10 mouse cellular contexts compared by ENCODE assay signal in the genomic region with DNA sequence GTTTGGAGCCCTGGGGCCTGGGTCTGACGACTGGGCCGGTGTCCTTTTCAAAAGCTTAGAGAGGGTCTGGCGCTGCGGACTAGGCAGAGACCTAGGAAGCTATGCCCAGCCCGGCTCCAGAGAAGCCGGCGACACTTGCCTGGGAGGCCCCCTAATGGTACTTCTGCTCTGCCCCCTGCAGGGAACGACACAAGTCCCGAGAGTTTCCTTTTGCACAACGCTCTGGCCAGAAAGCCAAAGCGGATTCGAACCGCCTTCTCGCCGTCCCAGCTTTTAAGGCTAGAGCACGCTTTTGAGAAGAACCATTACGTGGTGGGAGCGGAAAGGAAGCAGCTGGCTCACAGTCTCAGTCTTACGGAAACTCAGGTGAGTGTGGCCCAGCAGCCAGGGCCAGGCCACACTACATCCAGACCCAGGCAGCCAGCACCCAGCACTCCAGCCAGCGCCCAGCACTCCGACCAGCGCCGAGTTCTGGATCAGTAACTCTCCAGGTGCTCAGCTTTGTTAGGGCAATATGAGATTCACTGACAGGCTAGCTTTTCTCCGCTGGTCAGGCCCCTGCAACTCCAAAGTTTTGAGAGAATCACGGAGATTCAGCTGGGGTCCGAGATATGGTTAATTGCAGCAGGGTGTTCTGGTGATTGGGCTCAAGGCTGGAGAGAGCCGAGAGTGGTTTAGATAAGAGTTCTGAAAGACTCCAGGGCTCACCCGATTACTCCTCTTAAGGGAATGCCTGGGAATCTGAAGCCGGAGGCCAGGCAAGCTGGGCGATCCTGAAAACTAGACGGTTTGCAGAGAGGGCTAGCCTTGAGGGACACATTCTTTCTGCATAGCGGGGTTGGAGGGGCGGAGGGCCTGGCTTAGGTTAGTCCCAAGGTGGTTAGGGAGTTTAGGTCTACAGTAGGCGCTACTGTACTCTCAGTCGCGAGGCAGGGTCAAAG. TPM values are rescaled to one million over a fixed set of nuclear protein-coding genes. Genes with fewer than 3 reads are reported as not detected.
DNase-seq lines count a peak whose midpoint lies in the region; ATAC-seq and TF ChIP-seq lines count a peak whose summit lies in the region.
"Had no signal": no experiment of that assay in that cellular context is flagged by ENCODE, and none has a peak within 500 bp of the region (broad histone marks: within the 10 kb centered on the region; RNA-seq: fewer than 3 reads in every experiment).

No protein-coding gene starts in this region.

- no peak for ATAC-seq in lung, embryonic 14.5 days (ENCODE audit: insufficient read depth)
- ATAC-seq in neural tube, embryonic 11.5 days (ENCODE audit: insufficient read depth, low FRiP score, low TSS enrichment) = no peak

- peak; percentile 21 for DNase-seq in lung, embryonic 14.5 days
- DNase-seq in lung, postnatal 4 days = no peak
- DNase-seq in kidney, postnatal 10 days = peak; percentile 59
- DNase-seq in neural tube, embryonic 11.5 days (ENCODE audit: low spot score) = peak; percentile 57
- no peak for DNase-seq in adrenal gland, postnatal 10 days
- no peak for DNase-seq in yolk sac, embryonic 10.5 days (ENCODE audit: low spot score)
- no peak for DNase-seq in adrenal gland, postnatal 36 days
- DNase-seq: lung, postnatal 10 days had no signal

- H3K36me3 ChIP-seq in lung, embryonic 14.5 days (ENCODE audit: insufficient read depth) = no peaks in the 10 kb centered on the region
- no peaks in the 10 kb centered on the region for H3K36me3 ChIP-seq in neural tube, embryonic 11.5 days (ENCODE audit: control insufficient read depth, insufficient read depth, low read length)

- H3K9me3 ChIP-seq in lung, embryonic 14.5 days (ENCODE audit: low read depth, low read length) = no peaks in the 10 kb centered on the region
- H3K9me3 ChIP-seq in neural tube, embryonic 11.5 days (ENCODE audit: control insufficient read depth, low read length) = no peaks in the 10 kb centered on the region

- H3K4me2 ChIP-seq in lung, embryonic 14.5 days = no peak overlapping the region
- H3K4me2 ChIP-seq in neural tube, embryonic 11.5 days (ENCODE audit: low read depth) = no peak overlapping the region

- no peak overlapping the region for H3K27ac ChIP-seq in lung, embryonic 14.5 days (ENCODE audit: low read depth)
- H3K27ac ChIP-seq in embryonic fibroblast, embryonic 13.5 days (ENCODE audit: insufficient read depth, low read length) = peak overlapping the region; percentile 14; the same call in 1 of the 2 replicates
- H3K27ac ChIP-seq in neural tube, embryonic 11.5 days (ENCODE audit: low read depth, low read length) = no peak overlapping the region

- TF ChIP-seq POLR2A in embryonic fibroblast, embryonic 13.5 days (IDR thresholded peaks at IDR 0.05; ENCODE audit: low read depth, low read length) = no peak

- 2% methylated on average over 36 of the region's 36 CpGs for WGBS in lung, embryonic 14.5 days
- WGBS in neural tube, embryonic 11.5 days = under 1% methylated on average over 36 of the region's 36 CpGs

- H3K4me3 ChIP-seq in lung, embryonic 14.5 days (ENCODE audit: low read depth, low read length) = no peak overlapping the region
- peak overlapping the region; percentile 76 for H3K4me3 ChIP-seq in embryonic fibroblast, embryonic 13.5 days (ENCODE audit: insufficient read depth, low read length)
- H3K4me3 ChIP-seq in neural tube, embryonic 11.5 days (ENCODE audit: low read depth, low read length) = 0 out of 2 replicates have a peak overlapping the region, but pooled peaks have one; percentile 9

- no peak for TF ChIP-seq CTCF in lung, embryonic 14.5 days (IDR thresholded peaks at IDR 0.05; ENCODE audit: low read depth)
- no peak for TF ChIP-seq CTCF in embryonic fibroblast, embryonic 13.5 days (IDR thresholded peaks at IDR 0.05; ENCODE audit: borderline replicate concordance, insufficient read depth, low read length)

- H3K9ac ChIP-seq in lung, embryonic 14.5 days = no peak overlapping the region
- no peak overlapping the region for H3K9ac ChIP-seq in neural tube, embryonic 11.5 days (ENCODE audit: low read length)

- no peaks in the 10 kb centered on the region for H3K4me1 ChIP-seq in lung, embryonic 14.5 days (ENCODE audit: insufficient read depth)
- no peaks in the 10 kb centered on the region for H3K4me1 ChIP-seq in embryonic fibroblast, embryonic 13.5 days (ENCODE audit: control insufficient read depth, insufficient read depth, low read length)
- H3K4me1 ChIP-seq in neural tube, embryonic 11.5 days (ENCODE audit: control insufficient read depth, insufficient read depth, low read length) = peaks cover 4% of the 10 kb centered on the region; the same call in 1 of the 2 replicates

- peaks cover 100% of the 10 kb centered on the region for H3K27me3 ChIP-seq in lung, embryonic 14.5 days (ENCODE audit: insufficient read depth, low read length)
- peaks cover 93% of the 10 kb centered on the region for H3K27me3 ChIP-seq in neural tube, embryonic 11.5 days (ENCODE audit: control insufficient read depth, insufficient read depth, low read length)

RNA-seq across cellular contexts. Expression of a gene that starts 3.6 kb away (rescaled TPM):
- polyA plus RNA-seq in lung, embryonic 14.5 days (2014; fragmentation: Nextera tagmentation; extraction: Ambion mirVana) = not detected in 2 replicates
- polyA plus RNA-seq in embryonic fibroblast, embryonic 13.5 days (2011; ENCODE audit: insufficient read length, low read depth, missing spikeins) = 16.6 and 20.5 TPM in 2 replicates
- 1.7 and 3.9 TPM in 2 replicates for polyA plus RNA-seq in neural tube, embryonic 11.5 days (2014; fragmentation: Nextera tagmentation; extraction: Ambion mirVana)
- under 1 TPM in 1 of 2 experiments, not detected in 1; 0.27 TPM for total RNA-seq in adrenal gland, postnatal 10 days (2021)
- under 1 TPM; 0.26 TPM for total RNA-seq in adrenal gland, postnatal 36 days (2021)
- polyA plus RNA-seq: large intestine, adult 2 months had no signal

Comparison
In these comparisons a context has a peak if more than half of its experiments do, and no peak if none do; other contexts are left out.
1. DNase-seq: peak in lung, embryonic 14.5 days (single experiment), kidney, postnatal 10 days (single experiment) and neural tube, embryonic 11.5 days (single experiment); none in lung, postnatal 4 days (0 of 2), adrenal gland, postnatal 10 days (single experiment), yolk sac, embryonic 10.5 days (single experiment) and adrenal gland, postnatal 36 days (0 of 2).